Comparison of ENCODE assay signal across 32 mouse cellular contexts in the genomic region with DNA sequence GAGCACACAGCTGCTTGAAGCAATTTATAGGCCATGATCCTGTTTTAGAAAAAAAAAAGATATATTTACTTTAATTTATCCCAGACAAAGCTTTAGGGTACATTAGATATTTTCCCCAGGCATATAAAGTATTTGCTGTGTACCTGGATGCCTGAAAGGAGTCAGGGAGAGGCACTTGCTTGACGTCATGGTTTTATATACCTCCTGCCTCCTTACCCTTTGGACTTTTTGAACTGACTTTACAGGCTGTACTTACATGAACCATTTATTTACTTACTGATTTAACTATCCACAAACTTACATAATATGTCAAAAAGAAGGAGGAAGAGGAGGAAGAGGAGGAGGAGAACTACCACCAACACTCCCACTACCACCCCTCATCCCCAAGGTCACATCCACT. TPM values are rescaled to one million over a fixed set of nuclear protein-coding genes. Genes with fewer than 3 reads are reported as not detected.
DNase-seq lines count a peak whose midpoint lies in the region; ATAC-seq lines count a peak whose summit lies in the region.
"Had no signal": no experiment of that assay in that cellular context is flagged by ENCODE, and none has a peak within 500 bp of the region (broad histone marks: within the 10 kb centered on the region; RNA-seq: fewer than 3 reads in every experiment).

A gene (minus strand): TSS at position 171 of the 400 bp plus-strand sequence.

- H3K4me3 ChIP-seq in intestine, embryonic 14.5 days (ENCODE audit: low read depth, low read length), result no peak within 1 kb of the TSS
- no peak within 1 kb of the TSS for H3K4me3 ChIP-seq in intestine, embryonic 16.5 days (ENCODE audit: low read length)
- H3K4me3 ChIP-seq in stomach, embryonic 15.5 days (replicated peaks), result no peak within 1 kb of the TSS
- H3K4me3 ChIP-seq: embryonic facial prominence, embryonic 13.5 days; embryonic facial prominence, embryonic 15.5 days; erythroblast, embryonic 14.5 days; forebrain, embryonic 10.5 days; forebrain, embryonic 12.5 days had no signal

- H3K4me1 ChIP-seq in intestine, embryonic 14.5 days (replicated peaks; ENCODE audit: control insufficient read depth, insufficient read depth, low read length), result peaks cover 9% of the 10 kb centered on the region; the same call in 1 of the 2 replicates
- H3K4me1 ChIP-seq in intestine, embryonic 16.5 days (ENCODE audit: control insufficient read depth, insufficient read depth, low read length), result peaks cover 10% of the 10 kb centered on the region
- peaks cover 10% of the 10 kb centered on the region for H3K4me1 ChIP-seq in stomach, embryonic 15.5 days
- H3K4me1 ChIP-seq: embryonic facial prominence, embryonic 13.5 days; embryonic facial prominence, embryonic 15.5 days; forebrain, embryonic 10.5 days; forebrain, embryonic 12.5 days had no signal

- H3K4me2 ChIP-seq in intestine, embryonic 14.5 days (ENCODE audit: low read length), result no peak within 1 kb of the TSS
- no peak within 1 kb of the TSS for H3K4me2 ChIP-seq in intestine, embryonic 16.5 days (ENCODE audit: low read depth, low read length)
- H3K4me2 ChIP-seq in stomach, embryonic 15.5 days, result no peak within 1 kb of the TSS
- H3K4me2 ChIP-seq: embryonic facial prominence, embryonic 13.5 days; embryonic facial prominence, embryonic 15.5 days; forebrain, embryonic 12.5 days had no signal

- no peak within 1 kb of the TSS for H3K9ac ChIP-seq in intestine, embryonic 14.5 days (ENCODE audit: low read length)
- H3K9ac ChIP-seq in intestine, embryonic 16.5 days (ENCODE audit: low read depth, low read length), result no peak within 1 kb of the TSS
- H3K9ac ChIP-seq in stomach, embryonic 15.5 days, result no peak within 1 kb of the TSS
- H3K9ac ChIP-seq: embryonic facial prominence, embryonic 13.5 days; embryonic facial prominence, embryonic 15.5 days; forebrain, embryonic 12.5 days had no signal

- no peaks in the 10 kb centered on the region for H3K9me3 ChIP-seq in intestine, embryonic 14.5 days (ENCODE audit: control insufficient read depth, low read length)
- no peaks in the 10 kb centered on the region for H3K9me3 ChIP-seq in intestine, embryonic 16.5 days (ENCODE audit: control insufficient read depth, low read length)
- no peaks in the 10 kb centered on the region for H3K9me3 ChIP-seq in stomach, embryonic 15.5 days
- H3K9me3 ChIP-seq: embryonic facial prominence, embryonic 13.5 days; embryonic facial prominence, embryonic 15.5 days; forebrain, embryonic 10.5 days; forebrain, embryonic 12.5 days; G1E had no signal

- H3K36me3 ChIP-seq in intestine, embryonic 14.5 days (ENCODE audit: control insufficient read depth, insufficient read depth, low read length), result no peaks in the 10 kb centered on the region
- no peaks in the 10 kb centered on the region for H3K36me3 ChIP-seq in intestine, embryonic 16.5 days (ENCODE audit: control insufficient read depth, insufficient read depth, low read length)
- no peaks in the 10 kb centered on the region for H3K36me3 ChIP-seq in stomach, embryonic 15.5 days
- H3K36me3 ChIP-seq: embryonic facial prominence, embryonic 13.5 days; embryonic facial prominence, embryonic 15.5 days; forebrain, embryonic 10.5 days; forebrain, embryonic 12.5 days; G1E had no signal

- H3K27ac ChIP-seq in intestine, embryonic 14.5 days (ENCODE audit: low read depth), result no peak within 1 kb of the TSS
- H3K27ac ChIP-seq in intestine, embryonic 16.5 days (ENCODE audit: low read length), result no peak within 1 kb of the TSS
- no peak within 1 kb of the TSS for H3K27ac ChIP-seq in stomach, embryonic 15.5 days
- H3K27ac ChIP-seq: embryonic facial prominence, embryonic 13.5 days; embryonic facial prominence, embryonic 15.5 days; forebrain, embryonic 10.5 days; forebrain, embryonic 12.5 days had no signal

- H3K27me3 ChIP-seq in intestine, embryonic 14.5 days (replicated peaks; ENCODE audit: control insufficient read depth, insufficient read depth, low read length), result no peaks in the 10 kb centered on the region
- no peaks in the 10 kb centered on the region for H3K27me3 ChIP-seq in intestine, embryonic 16.5 days (replicated peaks; ENCODE audit: control insufficient read depth, insufficient read depth, low read length)
- no peaks in the 10 kb centered on the region for H3K27me3 ChIP-seq in stomach, embryonic 15.5 days (replicated peaks)
- H3K27me3 ChIP-seq: CH12.LX; embryonic facial prominence, embryonic 13.5 days; embryonic facial prominence, embryonic 15.5 days; forebrain, embryonic 12.5 days had no signal

- WGBS in intestine, embryonic 14.5 days, result 54% methylated on average over 1 of the region's 1 CpGs
- 54% methylated on average over 1 of the region's 1 CpGs for WGBS in intestine, embryonic 16.5 days
- WGBS in large intestine, adult 2 months, result 16% methylated on average over 1 of the region's 1 CpGs
- WGBS in stomach, embryonic 15.5 days, result 67% methylated on average over 1 of the region's 1 CpGs

- ATAC-seq in intestine, embryonic 14.5 days (replicated peaks; ENCODE audit: low FRiP score, low TSS enrichment, low read depth), result peak; percentile 73
- peak; percentile 92 for ATAC-seq in intestine, embryonic 16.5 days
- ATAC-seq in stomach, embryonic 15.5 days (ENCODE audit: insufficient read depth, low FRiP score, low read depth), result peak; percentile 58; the same call in 1 of the 2 replicates
- ATAC-seq: activated CD4-positive, CD25-positive, alpha-beta regulatory T cell, adult 4 months; CD4-positive, CD25-positive, alpha-beta regulatory T cell, adult 4 months; forebrain, embryonic 14.5 days; Patski had no signal

- no peak for DNase-seq in intestine, embryonic 14.5 days (ENCODE audit: low spot score)
- no peak for DNase-seq in large intestine, adult 2 months (ENCODE audit: low read depth, low spot score)
- DNase-seq in kidney, postnatal 25 days, result no peak
- DNase-seq in urinary bladder, postnatal 36 days (ENCODE audit: low spot score in 2 of 2), result no peak
- DNase-seq in cerebellum, postnatal 14 days, result no peak
- DNase-seq in layer of hippocampus, postnatal 25 days (ENCODE audit: extremely low spot score in 1 of 2, low spot score in 1 of 2), result no peak
- DNase-seq: adrenal gland, adult 8-10 months; adrenal gland, postnatal 14 days; adrenal gland, postnatal 36 days; B cell, adult 2 months; cerebellum, adult 11-12 months; cerebellum, adult 2 months; cerebellum, adult 9-10 months; cerebellum, postnatal 10 days; cerebellum, postnatal 36 days; embryo, embryonic 11 days had no signal

RNA-seq across cellular contexts. Expression of the gene that starts here (rescaled TPM):
- 0.62 and 0.73 TPM in 2 replicates for polyA plus RNA-seq in intestine, embryonic 14.5 days (2014; fragmentation: Nextera tagmentation; extraction: Ambion mirVana)
- 1.4 and 1.8 TPM in 2 replicates for polyA plus RNA-seq in intestine, embryonic 16.5 days (2015; fragmentation: Nextera tagmentation; extraction: Ambion mirVana)
- polyA plus RNA-seq in large intestine, adult 2 months (2012; rRNA removed), result 15.0 and 15.6 TPM in 2 replicates
- polyA plus RNA-seq in stomach, embryonic 15.5 days (2015; fragmentation: Nextera tagmentation; extraction: Ambion mirVana), result 0.45 and 0.53 TPM in 2 replicates
- not detected for total RNA-seq in layer of hippocampus, postnatal 25 days (2021)
- total RNA-seq: adrenal gland, adult 18-20 months; adrenal gland, adult 8-10 months; adrenal gland, postnatal 14 days; adrenal gland, postnatal 36 days; CH12.LX; common myeloid progenitor, adult 5-6 weeks; G1E had no signal
- polyA plus RNA-seq: activated CD4-positive, CD25-positive, alpha-beta regulatory T cell, adult 4 months; CD4-positive, CD25-positive, alpha-beta regulatory T cell, adult 4 months; embryonic facial prominence, embryonic 11.5 days; embryonic facial prominence, embryonic 13.5 days; embryonic facial prominence, embryonic 15.5 days; erythroblast, embryonic 14.5 days; forebrain, embryonic 10.5 days; forebrain, embryonic 12.5 days; forebrain, embryonic 14.5 days; G1E; Patski had no signal

Comparison
In these comparisons a context has a peak if more than half of its experiments do, and no peak if none do; other contexts are left out.
1. Peak in ATAC-seq in intestine, embryonic 14.5 days; RNA of the gene not detected or under 1 TPM.
2. Peak in ATAC-seq in stomach, embryonic 15.5 days; RNA of the gene not detected or under 1 TPM.